Mouse (Mus musculus) frontal cortex, postnatal 10 days (tissue): Measurements from ENCODE around the gene Ube2m.
"Not testable (repeated sequence)": the region's sequence is repeated elsewhere in the genome, so short reads cannot be mapped to it uniquely, and the experiment has no call there.

Experiments used
- DNase-seq, 2 experiments: peaks; one replicate each; pipeline ENCODE4 v3.0.0; 2022; ENCODE audit warnings: low spot score in 2 of 2, mixed read lengths in 1 of 2

Gene Ube2m

GRCm38 (mm10) chr7:13037901-13038555 lies at the start of gene Ube2m:
TSS of gene Ube2m (minus strand) at chr7:13038275.
- peak; percentile 98 to 100 for DNase-seq

GRCm38 (mm10) chr7:13072293-13072692 lies 34.2 kb upstream of the Ube2m start:
- no peak for DNase-seq

GRCm38 (mm10) chr7:13063399-13063798 lies 25.3 kb upstream of the Ube2m start:
- not testable (repeated sequence) for DNase-seq

- DNase-seq = no peak
These were observed 21.5 kb upstream of the Ube2m start for GRCm38 (mm10) chr7:13059536-13059935.

- no peak for DNase-seq
These were observed 19.0 kb upstream of the Ube2m start for GRCm38 (mm10) chr7:13056913-13057700.

- DNase-seq = peak; percentile 95 to 97
These were observed 16.4 kb upstream of the Ube2m start, which contains the start of gene Mzf1 for GRCm38 (mm10) chr7:13054287-13055010. TSS of gene Mzf1 (minus strand) at chr7:13054764.

GRCm38 (mm10) chr7:13053961-13054286 lies 15.8 kb upstream of the Ube2m start:
- DNase-seq = no peak

GRCm38 (mm10) chr7:13053501-13053900 lies 15.4 kb upstream of the Ube2m start:
- DNase-seq = peak; percentile 6 to 8

GRCm38 (mm10) chr7:13053001-13053400 lies 14.9 kb upstream of the Ube2m start:
- DNase-seq = peak; percentile 11 to 12

GRCm38 (mm10) chr7:13046084-13046483 lies 8.0 kb upstream of the Ube2m start:
- DNase-seq = peak in 1 of 2 experiments; percentile 17

GRCm38 (mm10) chr7:13044254-13044625 lies 6.2 kb upstream of the Ube2m start:
- peak in 1 of 2 experiments; percentile 23 for DNase-seq

GRCm38 (mm10) chr7:13043445-13044253 lies 5.6 kb upstream of the Ube2m start:
- peak in 1 of 2 experiments; percentile 49 for DNase-seq

- no peak for DNase-seq
These were observed 5.0 kb upstream of the Ube2m start for GRCm38 (mm10) chr7:13043120-13043444.

GRCm38 (mm10) chr7:13042511-13042910 lies 4.4 kb upstream of the Ube2m start:
- DNase-seq = no peak

GRCm38 (mm10) chr7:13041256-13041655 lies 3.2 kb upstream of the Ube2m start:
- no peak for DNase-seq

GRCm38 (mm10) chr7:13039181-13039580 lies 1.1 kb upstream of the Ube2m start:
- no peak for DNase-seq

GRCm38 (mm10) chr7:13038621-13039169 lies 620 bp upstream of the Ube2m start:
- DNase-seq = no peak

- DNase-seq = peak in 1 of 2 experiments; percentile 60
These were observed 709 bp downstream of the Ube2m start for GRCm38 (mm10) chr7:13037366-13037765.

- DNase-seq = no peak
These were observed 1.3 kb downstream of the Ube2m start for GRCm38 (mm10) chr7:13036806-13037205.

GRCm38 (mm10) chr7:13035211-13035855 lies 2.7 kb downstream of the Ube2m start:
- no peak for DNase-seq
